ENCODE assay signal across 24 mouse cellular contexts in genomic region chr14:120395501-120395900, GRCm38 (mm10).
DNase-seq lines count a peak whose midpoint lies in the region; ATAC-seq and TF ChIP-seq lines count a peak whose summit lies in the region.
"Had no signal": no experiment of that assay in that cellular context is flagged by ENCODE, and none has a peak within 500 bp of the region (broad histone marks: within the 10 kb centered on the region; RNA-seq: fewer than 3 reads in every experiment).

No protein-coding gene starts in this region.

- H3K4me1 ChIP-seq in cerebellum, adult 2 months (ENCODE audit: control insufficient read depth, insufficient read depth, low read length) = no peaks in the 10 kb centered on the region
- H3K4me1 ChIP-seq in hindbrain, postnatal 0 days (ENCODE audit: insufficient read depth, low read length) = no peaks in the 10 kb centered on the region
- H3K4me1 ChIP-seq in hindbrain, embryonic 10.5 days (replicated peaks) = no peaks in the 10 kb centered on the region
- H3K4me1 ChIP-seq in kidney, embryonic 14.5 days (ENCODE audit: control insufficient read depth, insufficient read depth, low read length) = no peaks in the 10 kb centered on the region
- H3K4me1 ChIP-seq in neural tube, embryonic 11.5 days (ENCODE audit: control insufficient read depth, insufficient read depth, low read length) = no peaks in the 10 kb centered on the region

- no peaks in the 10 kb centered on the region for H3K27me3 ChIP-seq in cerebellum, adult 2 months (ENCODE audit: control insufficient read depth, insufficient read depth, low read length)
- no peaks in the 10 kb centered on the region for H3K27me3 ChIP-seq in hindbrain, postnatal 0 days (ENCODE audit: insufficient read depth, low read length)
- no peaks in the 10 kb centered on the region for H3K27me3 ChIP-seq in hindbrain, embryonic 10.5 days (ENCODE audit: insufficient read depth, poor library complexity, severe bottlenecking)
- no peaks in the 10 kb centered on the region for H3K27me3 ChIP-seq in kidney, embryonic 14.5 days (ENCODE audit: control insufficient read depth, insufficient read depth, low read length)
- no peaks in the 10 kb centered on the region for H3K27me3 ChIP-seq in neural tube, embryonic 11.5 days (ENCODE audit: control insufficient read depth, insufficient read depth, low read length)
- H3K27me3 ChIP-seq: embryonic facial prominence, embryonic 13.5 days; forebrain, embryonic 12.5 days; heart, embryonic 15.5 days; Patski had no signal

- H3K4me2 ChIP-seq in hindbrain, postnatal 0 days (ENCODE audit: low read depth, low read length) = no peak overlapping the region
- H3K4me2 ChIP-seq in kidney, embryonic 14.5 days (replicated peaks; ENCODE audit: low read depth, low read length) = no peak overlapping the region
- H3K4me2 ChIP-seq in neural tube, embryonic 11.5 days (ENCODE audit: low read depth) = no peak overlapping the region
- H3K4me2 ChIP-seq: embryonic facial prominence, embryonic 13.5 days; forebrain, embryonic 12.5 days; heart, embryonic 11.5 days; heart, embryonic 15.5 days; hindbrain, embryonic 14.5 days had no signal

- ATAC-seq in hindbrain, postnatal 0 days = no peak
- ATAC-seq in kidney, embryonic 14.5 days (ENCODE audit: low FRiP score, low TSS enrichment) = no peak
- peak; percentile 38; the same call in 1 of the 2 replicates for ATAC-seq in neural tube, embryonic 11.5 days (ENCODE audit: insufficient read depth, low FRiP score, low TSS enrichment)
- ATAC-seq: CD4-positive, CD25-positive, alpha-beta regulatory T cell, adult 4 months; forebrain, postnatal 0 days; Patski had no signal

- no peak overlapping the region for H3K4me3 ChIP-seq in cerebellum, adult 2 months (replicated peaks; ENCODE audit: insufficient read depth, low read depth, low read length)
- H3K4me3 ChIP-seq in hindbrain, postnatal 0 days (ENCODE audit: low read length) = no peak overlapping the region
- H3K4me3 ChIP-seq in hindbrain, embryonic 10.5 days = no peak overlapping the region
- no peak overlapping the region for H3K4me3 ChIP-seq in kidney, embryonic 14.5 days (ENCODE audit: low read length)
- H3K4me3 ChIP-seq in neural tube, embryonic 11.5 days (ENCODE audit: low read depth, low read length) = no peak overlapping the region
- H3K4me3 ChIP-seq: embryonic facial prominence, embryonic 13.5 days; forebrain, embryonic 12.5 days; heart, embryonic 15.5 days had no signal

- H3K9ac ChIP-seq in hindbrain, postnatal 0 days (replicated peaks; ENCODE audit: low read length) = no peak overlapping the region
- H3K9ac ChIP-seq in kidney, embryonic 14.5 days (ENCODE audit: low read depth, low read length) = no peak overlapping the region
- no peak overlapping the region for H3K9ac ChIP-seq in neural tube, embryonic 11.5 days (ENCODE audit: low read length)
- H3K9ac ChIP-seq: embryonic facial prominence, embryonic 13.5 days; forebrain, embryonic 12.5 days; forebrain, postnatal 0 days; heart, embryonic 15.5 days; hindbrain, embryonic 14.5 days had no signal

- no peak for TF ChIP-seq POLR2A in cerebellum, adult 2 months (IDR thresholded peaks at IDR 0.05; ENCODE audit: borderline replicate concordance, insufficient read depth, low read length)

- H3K9me3 ChIP-seq in hindbrain, postnatal 0 days (ENCODE audit: low read length) = no peaks in the 10 kb centered on the region
- no peaks in the 10 kb centered on the region for H3K9me3 ChIP-seq in hindbrain, embryonic 10.5 days
- no peaks in the 10 kb centered on the region; the same call in 1 of the 2 replicates for H3K9me3 ChIP-seq in kidney, embryonic 14.5 days (ENCODE audit: control insufficient read depth, low read length)
- H3K9me3 ChIP-seq in neural tube, embryonic 11.5 days (ENCODE audit: control insufficient read depth, low read length) = no peaks in the 10 kb centered on the region
- H3K9me3 ChIP-seq: embryonic facial prominence, embryonic 13.5 days; forebrain, embryonic 12.5 days; heart, embryonic 15.5 days had no signal

- H3K27ac ChIP-seq in cerebellum, adult 2 months (ENCODE audit: insufficient read depth, low read length) = no peak overlapping the region
- H3K27ac ChIP-seq in hindbrain, postnatal 0 days = no peak overlapping the region
- H3K27ac ChIP-seq in hindbrain, embryonic 10.5 days = no peak overlapping the region
- H3K27ac ChIP-seq in kidney, embryonic 14.5 days (ENCODE audit: low read depth, low read length) = no peak overlapping the region
- no peak overlapping the region for H3K27ac ChIP-seq in neural tube, embryonic 11.5 days (ENCODE audit: low read depth, low read length)
- H3K27ac ChIP-seq: embryonic facial prominence, embryonic 13.5 days; forebrain, embryonic 12.5 days; heart, embryonic 15.5 days; hindbrain, embryonic 14.5 days had no signal

- peak; percentile 44 to 46 for DNase-seq in cerebellum, postnatal 10 days
- DNase-seq in cerebellum, adult 2 months = no peak
- DNase-seq in hindbrain, postnatal 0 days (ENCODE audit: low spot score) = peak; percentile 17
- DNase-seq in hindbrain, embryonic 10.5 days (ENCODE audit: low spot score) = no peak
- DNase-seq in kidney, adult 9 months = peak; percentile 75
- DNase-seq in neural tube, embryonic 11.5 days (ENCODE audit: low spot score) = no peak
- no peak for DNase-seq in neural tube, embryonic 10.5 days (ENCODE audit: extremely low spot score, low spot score)
- DNase-seq: adrenal gland, adult 2 months; adrenal gland, postnatal 25 days; B cell, adult 2 months; cerebellum, adult 8-10 months; cerebellum, postnatal 36 days; forebrain, postnatal 0 days; gastrocnemius, postnatal 36 days; heart, adult 18-20 months; heart, postnatal 14 days had no signal

- 60% methylated on average over 9 of the region's 9 CpGs for WGBS in cerebellum, adult 2 months
- WGBS in hindbrain, postnatal 0 days = 78% methylated on average over 9 of the region's 9 CpGs
- WGBS in hindbrain, embryonic 10.5 days = 85% methylated on average over 9 of the region's 9 CpGs
- WGBS in kidney, embryonic 14.5 days = 85% methylated on average over 9 of the region's 9 CpGs
- 86% methylated on average over 9 of the region's 9 CpGs for WGBS in neural tube, embryonic 11.5 days

- no peak for TF ChIP-seq CTCF in cerebellum, adult 2 months (IDR thresholded peaks at IDR 0.05; ENCODE audit: borderline replicate concordance, insufficient read depth, low read depth, low read length)
- no peak for TF ChIP-seq CTCF in hindbrain, postnatal 0 days (IDR thresholded peaks at IDR 0.05; ENCODE audit: low read depth)

- no peaks in the 10 kb centered on the region for H3K36me3 ChIP-seq in hindbrain, postnatal 0 days (ENCODE audit: insufficient read depth, low read length)
- H3K36me3 ChIP-seq in hindbrain, embryonic 10.5 days = peaks cover 15% of the 10 kb centered on the region
- H3K36me3 ChIP-seq in kidney, embryonic 14.5 days (ENCODE audit: control insufficient read depth, insufficient read depth, low read length) = peaks cover 26% of the 10 kb centered on the region; the same call in 1 of the 2 replicates
- H3K36me3 ChIP-seq in neural tube, embryonic 11.5 days (ENCODE audit: control insufficient read depth, insufficient read depth, low read length) = no peaks in the 10 kb centered on the region; the same call in 1 of the 2 replicates

Comparison
In these comparisons a context has a peak if more than half of its experiments do, and no peak if none do; other contexts are left out.
1. DNase-seq: peak in cerebellum, postnatal 10 days (2 of 2), hindbrain, postnatal 0 days (single experiment) and kidney, adult 9 months (single experiment); none in cerebellum, adult 2 months (0 of 2), hindbrain, embryonic 10.5 days (single experiment), neural tube, embryonic 11.5 days (single experiment) and neural tube, embryonic 10.5 days (single experiment).